Mouse (Mus musculus): Measurements from ENCODE around the gene Lcp1.

The Lcp1 gene

DNA sequence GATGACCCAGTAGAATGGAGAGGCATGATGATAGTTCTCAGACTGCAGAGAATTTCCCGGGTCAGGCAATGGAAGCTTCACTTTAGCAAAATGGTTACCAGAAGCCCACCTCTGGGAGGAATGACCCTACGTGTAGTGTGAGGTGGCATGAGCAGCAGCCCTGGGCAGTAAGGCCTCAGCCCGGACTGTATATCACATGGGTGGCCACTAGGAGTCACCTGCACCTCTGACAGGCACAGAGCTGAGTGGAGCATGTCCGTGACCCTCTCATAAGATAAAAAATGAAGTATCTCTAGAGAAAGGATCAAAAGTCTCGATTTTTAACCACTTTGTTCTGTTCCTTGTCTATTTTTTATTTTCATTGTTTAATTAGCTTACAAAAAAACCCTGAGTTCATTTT lies 125.6 kb downstream of the Lcp1 start:
- no peak for ATAC-seq (ENCODE audit: insufficient number of reproducible peaks, low FRiP score, low TSS enrichment)

DNA sequence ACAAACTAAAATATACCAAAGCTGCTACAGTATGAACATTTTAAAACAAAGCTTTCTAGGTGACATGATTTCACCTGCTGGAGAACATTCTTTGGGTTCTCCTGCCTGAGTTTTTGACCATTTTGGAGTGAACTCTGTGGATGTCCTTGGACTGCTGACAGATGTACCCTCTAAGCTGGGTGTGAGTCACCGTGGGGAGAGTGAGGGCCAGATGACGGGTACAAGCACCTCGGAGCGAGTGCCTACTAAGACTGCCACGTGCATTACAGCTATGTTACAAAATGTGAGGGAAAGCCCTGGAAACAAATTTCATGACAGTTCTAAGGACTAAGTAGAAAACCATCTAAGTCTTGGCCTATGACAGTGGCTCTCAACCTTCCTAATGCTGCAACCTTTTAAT lies 138.6 kb downstream of the Lcp1 start:
- ATAC-seq (ENCODE audit: insufficient number of reproducible peaks, low FRiP score, low TSS enrichment), result no peak

DNA sequence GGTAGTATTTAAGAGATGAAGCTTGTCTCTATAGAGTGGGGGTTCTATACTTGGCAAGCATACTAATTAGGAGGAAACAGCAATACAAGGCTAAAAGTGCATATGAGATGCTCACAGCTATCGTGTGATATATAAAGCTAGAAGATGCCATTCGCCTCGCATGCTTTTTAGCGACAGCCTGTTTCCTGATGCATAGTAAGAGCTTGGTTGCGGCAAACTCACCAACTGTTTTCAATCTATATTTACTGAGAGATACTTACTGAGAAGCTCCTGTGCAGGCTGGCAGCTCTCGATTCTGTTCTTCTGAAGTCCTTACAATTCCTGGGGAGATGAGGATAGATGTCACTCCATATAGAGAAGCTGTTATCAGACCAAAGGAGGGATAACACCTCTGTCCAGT lies 148.8 kb downstream of the Lcp1 start:
- ATAC-seq (ENCODE audit: insufficient number of reproducible peaks, low FRiP score, low TSS enrichment), result no peak

DNA sequence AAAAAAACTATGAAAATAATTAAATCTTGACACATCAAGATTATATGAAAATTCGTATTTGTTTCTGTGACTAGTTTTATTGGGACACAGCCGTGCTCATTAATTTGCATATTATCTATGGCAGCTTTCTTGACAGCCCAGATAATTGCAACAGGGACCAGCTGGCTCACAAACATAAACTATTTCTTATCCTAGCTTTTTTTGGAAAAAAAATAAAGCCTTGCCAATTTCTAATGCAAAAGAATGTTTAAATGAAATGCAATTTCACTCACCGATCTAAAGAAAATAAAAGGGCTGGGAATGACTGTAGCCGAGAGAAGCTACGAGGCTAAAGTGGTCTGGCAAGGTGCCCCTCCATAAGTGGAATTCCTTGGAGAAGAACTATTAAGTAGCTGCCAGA lies 149.5 kb downstream of the Lcp1 start:
- no peak for ATAC-seq (ENCODE audit: insufficient number of reproducible peaks, low FRiP score, low TSS enrichment)
